Mouse (Mus musculus): ENCODE results near the gene Ttc24. TPM values are rescaled to one million over a fixed set of nuclear protein-coding genes. Genes with fewer than 3 reads are reported as not detected.

Ttc24 gene
- total RNA-seq (2015; ENCODE audit: low replicate concordance) (not detected in 2 replicates), total RNA-seq (2017; ENCODE audit: low replicate concordance) (not detected in 2 replicates)

DNA sequence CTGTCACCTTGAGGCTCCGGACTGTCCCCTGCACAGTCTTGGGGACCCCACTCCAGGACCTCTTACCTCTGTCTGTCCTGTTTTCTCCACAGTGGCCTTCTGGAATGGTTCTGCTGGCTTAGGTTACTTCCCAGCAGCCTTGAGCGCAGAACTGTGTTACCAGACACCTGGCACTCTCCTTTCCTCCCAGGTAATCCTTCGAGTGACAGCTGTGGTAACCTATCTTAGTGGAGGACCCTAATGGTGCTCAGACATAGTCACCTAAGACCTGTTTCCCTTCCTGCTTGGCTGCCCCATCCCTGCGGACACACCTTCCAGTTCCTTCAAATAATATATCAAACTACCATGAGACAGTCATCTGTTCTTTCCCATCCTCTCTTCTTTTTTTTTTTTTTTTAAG, at the start of gene Ttc24:
Gene Ttc24 (minus strand): TSS at position 101 of the 400 bp plus-strand sequence.
- no peak for ATAC-seq (replicated peaks; ENCODE audit: low FRiP score, poor library complexity, severe bottlenecking)

DNA sequence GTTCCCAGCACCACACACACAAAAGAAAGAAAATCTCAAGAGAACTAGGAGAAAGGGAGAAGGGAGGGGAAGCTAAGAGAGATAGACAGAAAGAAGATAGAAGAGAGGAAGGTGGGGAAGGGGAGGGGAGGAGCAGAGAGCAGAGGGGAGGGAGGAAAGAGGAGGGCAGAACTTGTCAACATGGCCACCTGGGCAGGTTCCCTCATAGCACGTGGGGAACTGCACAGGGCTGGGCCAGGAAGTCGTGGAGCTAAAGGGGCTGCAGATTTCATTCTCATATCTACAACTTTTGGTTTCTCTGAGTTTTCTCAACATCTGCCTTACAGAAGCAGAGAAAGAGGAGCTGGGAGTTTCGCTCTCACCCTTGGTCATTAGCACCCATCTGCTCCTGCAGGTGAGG, 49.5 kb upstream of the Ttc24 start:
- no peak for ATAC-seq (replicated peaks; ENCODE audit: low FRiP score, poor library complexity, severe bottlenecking)

DNA sequence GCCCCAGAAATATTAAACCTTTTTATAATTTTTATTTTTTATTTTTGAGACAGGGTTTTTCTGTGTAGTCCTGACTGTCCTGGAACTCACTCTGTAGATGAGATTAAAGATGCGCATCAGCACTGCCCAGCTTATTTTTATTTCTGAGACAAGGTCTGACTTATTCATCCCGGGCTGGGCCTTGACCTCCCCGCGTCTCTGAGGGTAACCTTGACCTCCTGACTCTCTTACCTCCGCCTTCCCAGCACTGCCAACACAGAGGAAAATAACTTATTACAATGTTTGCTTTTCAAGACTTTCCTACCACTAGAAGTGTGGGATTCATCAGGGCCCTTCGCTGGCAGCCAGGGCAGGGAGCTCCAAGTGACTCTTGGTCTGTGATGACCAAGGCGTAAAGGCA, 48.1 kb upstream of the Ttc24 start:
- ATAC-seq (replicated peaks; ENCODE audit: low FRiP score, poor library complexity, severe bottlenecking) = no peak

DNA sequence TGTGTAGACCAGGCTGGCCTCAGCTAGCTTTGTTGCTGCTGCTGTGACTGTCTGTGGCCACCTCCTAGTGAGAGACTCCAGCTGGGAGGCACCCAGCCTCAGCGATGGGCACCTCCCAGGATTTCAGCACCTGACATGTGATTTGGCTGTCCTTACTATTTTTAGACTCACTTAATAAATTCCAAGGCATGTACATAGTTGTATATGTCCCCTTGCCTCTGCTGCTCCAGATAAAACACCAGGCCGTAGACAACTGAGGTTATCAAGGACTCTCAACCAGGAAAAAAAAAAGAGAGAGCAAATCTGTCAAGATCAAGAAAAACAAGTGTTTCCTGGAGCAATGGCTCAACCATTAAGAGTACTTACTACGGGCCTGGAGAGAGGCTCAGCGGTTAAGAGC, 47.1 kb upstream of the Ttc24 start:
- ATAC-seq (replicated peaks; ENCODE audit: low FRiP score, poor library complexity, severe bottlenecking) = no peak

DNA sequence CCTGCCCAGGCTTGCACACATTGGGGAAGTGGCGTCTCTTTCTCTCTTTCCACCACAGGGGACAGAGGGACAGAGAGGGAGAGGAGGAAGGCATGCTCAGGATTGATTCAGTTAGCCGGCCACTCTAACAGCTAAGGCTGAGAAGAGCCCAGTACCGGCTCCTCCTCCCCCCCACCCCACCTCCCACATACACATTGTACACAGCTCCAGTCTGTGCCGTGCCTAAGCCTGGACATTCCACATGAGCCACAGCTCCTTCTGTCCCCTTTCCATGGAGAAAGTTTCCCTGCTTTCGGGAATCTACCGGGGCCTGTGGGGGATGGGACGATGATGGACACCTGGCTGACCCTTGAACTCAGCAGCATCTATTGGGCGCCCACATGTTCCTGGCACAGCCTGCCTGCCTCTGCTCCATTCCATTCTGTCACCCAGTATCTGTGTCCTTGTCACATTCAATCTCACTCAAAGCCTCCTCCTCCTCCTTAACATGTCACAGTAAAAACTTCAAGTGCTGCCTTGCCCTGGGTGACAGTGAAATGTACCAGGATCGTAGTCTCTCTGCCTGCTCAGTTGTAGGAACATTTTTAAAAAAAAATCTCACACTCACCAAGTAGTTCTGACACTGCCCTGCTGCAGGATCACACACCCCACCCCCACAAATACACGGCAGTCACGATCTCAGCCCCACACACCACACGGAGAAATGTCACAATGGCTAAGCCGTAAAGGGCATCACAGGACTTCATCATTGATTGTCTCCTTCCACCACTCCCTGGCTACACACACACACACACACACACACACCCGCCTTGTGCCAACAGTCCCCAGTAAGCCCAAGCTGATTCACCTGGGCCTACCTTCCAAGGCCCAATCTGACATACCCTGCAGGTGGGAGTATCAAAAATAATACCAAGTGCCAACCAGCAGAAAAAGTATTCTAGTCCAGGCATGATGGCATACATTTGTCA, 43.3 kb upstream of the Ttc24 start:
- ATAC-seq (replicated peaks; ENCODE audit: low FRiP score, poor library complexity, severe bottlenecking) = no peak

DNA sequence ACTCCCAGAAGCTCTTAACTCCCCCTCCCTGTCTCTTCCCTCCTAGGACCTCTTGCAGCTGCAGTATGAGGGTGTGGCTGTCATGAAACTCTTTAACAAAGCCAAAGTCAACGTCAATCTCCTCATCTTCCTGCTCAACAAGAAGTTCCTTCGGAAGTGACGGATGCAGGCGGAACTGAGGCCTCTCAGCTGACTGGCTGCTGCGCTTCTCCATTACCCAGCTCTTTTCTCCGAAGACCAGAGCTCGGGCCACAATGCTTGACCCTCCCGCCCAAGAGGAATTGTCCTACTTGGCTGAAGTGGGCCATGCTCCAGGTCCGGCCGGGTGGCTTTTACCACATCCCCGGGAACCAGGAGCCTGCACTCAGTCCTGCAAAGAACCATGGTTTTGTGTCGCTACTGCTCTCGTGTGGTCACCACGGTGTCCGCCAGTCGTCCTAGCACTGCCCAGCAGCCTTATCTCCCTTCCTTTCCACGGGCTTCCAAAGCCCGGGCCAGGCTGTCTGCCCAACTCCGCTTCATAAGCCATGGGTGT, 42.1 kb upstream of the Ttc24 start:
- no peak for ATAC-seq (replicated peaks; ENCODE audit: low FRiP score, poor library complexity, severe bottlenecking)

DNA sequence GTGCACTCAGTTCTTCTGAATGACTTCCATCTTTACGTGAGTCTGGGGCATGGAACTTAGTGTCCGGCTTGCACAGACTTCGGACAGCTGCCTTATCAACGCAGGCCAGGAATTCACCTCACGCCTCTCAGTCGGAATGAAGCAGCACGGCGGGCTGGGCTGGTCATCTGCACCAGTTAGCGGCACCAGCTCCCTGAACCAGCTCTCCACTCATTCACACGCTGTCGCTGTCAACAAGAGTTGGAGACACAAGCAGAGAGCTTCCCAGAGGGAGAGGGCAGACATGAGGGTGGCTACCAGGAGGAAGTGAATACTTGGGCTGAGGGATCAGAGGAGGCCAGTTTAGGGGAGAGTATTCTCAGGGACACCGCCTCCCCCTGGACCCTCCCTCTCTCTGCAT, 36.3 kb upstream of the Ttc24 start:
- no peak for ATAC-seq (replicated peaks; ENCODE audit: low FRiP score, poor library complexity, severe bottlenecking)

DNA sequence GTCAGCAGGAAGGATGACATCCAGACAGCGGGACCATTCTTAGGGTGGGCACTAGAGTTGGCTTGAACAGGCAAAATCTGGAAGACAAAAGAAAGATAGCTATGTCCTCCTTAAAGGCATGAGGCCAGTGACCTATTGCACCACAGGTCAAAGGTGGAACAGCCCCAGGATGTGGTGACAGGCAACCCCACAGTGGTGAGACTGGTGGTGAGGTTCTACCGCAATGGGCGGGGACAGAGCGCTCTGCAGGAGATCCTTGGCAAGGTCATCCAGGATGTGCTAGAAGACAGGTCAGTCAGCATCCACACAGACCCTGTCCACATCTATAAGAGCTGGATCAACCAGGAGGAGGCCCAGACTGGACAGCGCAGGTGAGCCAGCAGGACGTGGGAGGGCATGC, 31.0 kb upstream of the Ttc24 start:
- ATAC-seq (replicated peaks; ENCODE audit: low FRiP score, poor library complexity, severe bottlenecking) = no peak

DNA sequence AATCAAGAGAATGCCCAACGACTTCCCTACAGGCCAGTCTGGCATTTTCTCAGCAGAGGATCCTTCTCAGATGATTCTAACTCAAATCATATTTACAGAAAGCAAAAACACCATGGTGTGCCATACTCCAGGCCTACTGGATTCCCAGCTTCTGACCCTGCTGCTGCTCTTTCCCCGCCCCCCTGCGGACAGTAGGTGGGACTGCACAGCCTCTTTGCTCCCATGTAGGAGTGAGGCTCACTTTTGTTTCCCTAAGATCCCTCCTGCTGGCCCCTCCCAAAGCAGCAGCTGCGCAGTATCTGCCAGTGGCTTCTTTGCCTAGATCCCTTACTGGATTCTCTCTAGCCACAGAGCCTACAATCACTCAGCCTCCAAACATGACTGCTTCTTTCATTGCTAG, 28.0 kb upstream of the Ttc24 start:
- no peak for ATAC-seq (replicated peaks; ENCODE audit: low FRiP score, poor library complexity, severe bottlenecking)

DNA sequence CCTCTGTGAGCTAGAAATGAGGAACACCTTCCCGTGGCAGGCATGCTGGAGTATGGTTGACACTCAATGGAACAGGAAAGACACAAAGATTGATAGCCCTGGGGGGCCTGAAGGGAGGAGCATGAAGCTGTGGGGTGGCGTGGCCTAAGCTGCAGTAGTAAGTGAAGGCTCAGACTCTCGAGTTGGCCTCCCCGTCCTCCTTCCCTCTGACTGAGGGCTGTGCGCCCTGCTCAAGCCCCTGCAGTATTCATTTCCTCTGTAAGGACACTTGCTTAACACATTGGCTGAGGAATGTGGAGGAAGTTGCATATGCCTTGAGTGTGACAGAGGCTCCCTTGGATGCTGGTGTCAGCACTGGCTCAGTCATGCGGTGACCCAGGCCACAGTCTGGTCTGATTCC, 24.5 kb upstream of the Ttc24 start:
- ATAC-seq (replicated peaks; ENCODE audit: low FRiP score, poor library complexity, severe bottlenecking) = no peak

DNA sequence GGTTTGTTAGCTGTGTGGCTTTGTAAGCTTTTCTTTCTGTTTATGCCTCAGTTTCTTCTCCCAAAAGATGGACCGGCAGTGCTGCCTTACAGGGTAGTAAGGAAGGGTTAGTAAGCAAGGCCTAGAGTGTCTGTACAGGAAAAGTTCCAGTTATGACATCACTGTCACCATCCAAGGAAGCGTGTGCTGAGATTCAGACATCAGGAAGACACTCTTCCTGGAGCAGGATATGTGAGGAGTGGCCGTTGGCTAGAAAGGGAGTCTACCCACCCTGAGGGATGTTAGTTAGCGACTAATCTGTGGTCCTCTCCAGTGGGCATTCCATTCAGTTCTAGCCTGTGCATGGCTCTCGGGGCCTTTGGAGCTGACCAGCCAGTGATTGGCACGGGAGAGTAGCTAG, 24.1 kb upstream of the Ttc24 start:
- no peak for ATAC-seq (replicated peaks; ENCODE audit: low FRiP score, poor library complexity, severe bottlenecking)

DNA sequence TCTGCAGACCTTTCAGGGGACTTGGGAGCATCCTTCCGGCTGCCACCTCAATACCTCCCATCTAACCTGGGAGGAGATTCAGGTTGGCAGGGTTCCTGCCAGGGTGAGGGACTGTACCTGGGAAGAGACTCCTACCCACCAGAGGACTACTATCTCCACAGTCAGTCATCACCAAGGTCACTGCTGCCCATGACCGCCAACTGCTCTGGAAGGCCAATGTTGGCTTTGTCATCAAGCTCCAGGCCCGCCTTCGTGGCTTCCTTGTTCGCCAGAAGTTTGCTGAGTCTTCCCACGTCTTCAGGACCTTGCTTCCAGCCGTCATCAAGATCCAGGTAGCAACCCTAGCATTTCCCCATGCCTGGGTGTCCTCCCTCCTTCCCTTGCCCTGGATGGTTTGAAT, 23.6 kb upstream of the Ttc24 start:
- no peak for ATAC-seq (replicated peaks; ENCODE audit: low FRiP score, poor library complexity, severe bottlenecking)

DNA sequence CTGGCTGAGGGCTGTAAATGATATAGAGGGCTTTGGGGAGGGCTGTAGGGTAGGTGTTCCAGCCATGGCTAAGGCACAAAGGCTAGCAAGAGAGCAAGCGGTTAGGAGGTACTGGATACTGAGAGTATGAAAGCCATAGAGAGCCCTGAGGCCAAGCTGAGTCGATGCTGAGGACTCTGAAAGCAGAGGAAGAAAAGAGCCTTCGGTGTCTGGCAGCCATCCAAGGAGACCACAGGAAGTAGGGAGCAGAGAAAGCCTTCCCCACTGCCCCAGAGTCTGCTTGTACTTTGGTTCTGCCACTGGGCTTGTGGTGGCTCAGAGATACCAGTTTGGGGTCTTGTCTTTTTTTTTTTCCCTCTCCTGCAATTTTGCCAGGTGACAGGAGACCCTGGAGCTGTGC, 22.1 kb upstream of the Ttc24 start:
- no peak for ATAC-seq (replicated peaks; ENCODE audit: low FRiP score, poor library complexity, severe bottlenecking)

DNA sequence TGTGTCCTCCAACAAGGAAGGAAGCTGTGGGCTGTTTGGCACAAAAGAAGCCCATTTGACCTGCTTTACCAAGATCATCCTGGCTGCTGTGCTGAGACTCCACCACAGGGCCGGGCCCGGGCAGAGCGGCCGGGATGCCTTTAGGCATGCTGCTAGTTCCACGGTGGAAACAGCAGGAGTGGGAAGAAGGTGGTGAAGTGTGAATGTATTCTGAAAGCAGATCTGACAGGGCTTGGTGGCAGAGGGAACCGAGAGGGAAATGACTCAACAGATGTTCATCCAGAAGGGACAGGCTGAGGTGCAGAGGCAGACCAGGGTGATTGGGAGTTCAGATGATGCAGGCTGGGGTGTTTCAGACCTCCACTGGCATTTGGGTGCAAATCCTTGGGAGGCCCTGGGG, 19.6 kb upstream of the Ttc24 start:
- ATAC-seq (replicated peaks; ENCODE audit: low FRiP score, poor library complexity, severe bottlenecking) = no peak

DNA sequence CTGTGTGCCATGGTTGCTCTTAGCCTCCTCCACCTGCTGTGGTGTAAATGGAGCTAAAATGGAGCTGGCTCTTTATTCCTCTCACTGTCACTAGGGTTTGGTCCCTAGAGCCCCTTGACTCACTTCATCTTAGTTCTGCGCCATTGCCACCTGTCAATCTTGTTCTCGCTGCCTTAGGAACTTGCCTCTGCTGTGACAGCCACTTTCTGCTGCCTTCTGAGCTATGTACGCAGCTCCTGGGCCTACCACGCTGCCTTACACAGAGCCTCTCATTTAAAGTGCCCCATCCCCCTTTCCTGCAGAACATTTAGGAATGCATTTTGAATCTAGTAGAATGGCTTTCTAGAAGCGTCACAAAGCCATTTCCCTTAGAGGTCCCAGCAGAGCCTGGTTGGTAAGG, 16.0 kb upstream of the Ttc24 start:
- ATAC-seq (replicated peaks; ENCODE audit: low FRiP score, poor library complexity, severe bottlenecking) = no peak

DNA sequence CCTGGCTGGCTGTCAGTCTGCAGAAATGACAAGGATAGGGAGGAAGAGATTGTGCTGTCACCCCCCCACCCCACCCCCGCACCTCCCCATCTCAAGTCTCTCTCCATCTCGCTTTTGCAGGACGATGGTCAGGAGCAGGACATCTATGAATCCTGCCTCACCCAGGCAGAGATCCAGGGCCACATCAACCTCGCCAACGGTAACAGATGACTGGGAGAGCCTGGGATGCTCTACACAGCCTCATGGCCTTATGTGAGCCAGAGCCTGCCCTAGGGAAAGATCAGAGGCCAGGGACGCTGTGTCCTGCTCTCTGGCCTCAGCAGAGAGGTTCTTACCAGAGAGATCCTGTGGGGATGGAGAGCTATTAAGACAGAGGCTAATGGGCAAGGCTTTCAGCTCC, 12.5 kb upstream of the Ttc24 start:
- ATAC-seq (replicated peaks; ENCODE audit: low FRiP score, poor library complexity, severe bottlenecking) = no peak

DNA sequence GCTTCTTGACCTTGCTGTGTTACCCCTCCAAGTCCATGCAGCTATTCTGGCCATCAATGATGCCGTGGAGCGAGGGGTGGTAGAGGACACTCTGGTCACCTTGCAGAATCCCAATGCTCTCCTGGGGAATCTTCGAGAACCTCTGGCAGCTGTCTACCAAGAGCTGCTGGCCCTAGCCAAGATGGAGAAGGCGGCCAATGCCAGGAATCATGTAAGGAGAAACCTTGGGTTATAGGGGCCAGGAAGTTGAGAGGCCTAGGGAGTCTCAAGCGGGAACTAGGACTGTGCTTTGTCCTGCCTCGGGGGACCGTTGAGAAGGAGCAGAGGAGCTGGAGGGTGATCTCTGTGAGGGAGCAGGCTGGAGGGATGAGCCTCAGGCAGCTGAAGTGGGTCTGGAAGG, 12.0 kb upstream of the Ttc24 start:
- no peak for ATAC-seq (replicated peaks; ENCODE audit: low FRiP score, poor library complexity, severe bottlenecking)

DNA sequence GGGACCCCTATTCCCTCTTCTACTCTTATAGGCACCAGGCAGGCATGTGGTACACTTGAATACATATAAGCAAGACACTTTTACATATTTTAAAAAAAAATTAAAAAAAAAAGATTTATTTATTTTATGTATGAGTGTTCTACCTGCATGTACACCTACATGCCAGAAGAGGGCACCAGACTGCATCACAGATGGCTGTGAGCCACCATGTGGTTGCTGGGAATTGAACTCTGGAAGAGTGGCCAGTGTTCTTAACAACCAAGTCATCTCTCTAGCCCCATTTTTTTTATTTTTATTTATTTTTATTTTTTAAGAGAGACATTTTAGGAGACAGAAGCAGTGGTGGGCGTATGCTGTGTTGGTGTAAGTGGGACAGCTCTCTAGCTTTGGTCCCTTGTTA, 9.6 kb upstream of the Ttc24 start:
- no peak for ATAC-seq (replicated peaks; ENCODE audit: low FRiP score, poor library complexity, severe bottlenecking)

DNA sequence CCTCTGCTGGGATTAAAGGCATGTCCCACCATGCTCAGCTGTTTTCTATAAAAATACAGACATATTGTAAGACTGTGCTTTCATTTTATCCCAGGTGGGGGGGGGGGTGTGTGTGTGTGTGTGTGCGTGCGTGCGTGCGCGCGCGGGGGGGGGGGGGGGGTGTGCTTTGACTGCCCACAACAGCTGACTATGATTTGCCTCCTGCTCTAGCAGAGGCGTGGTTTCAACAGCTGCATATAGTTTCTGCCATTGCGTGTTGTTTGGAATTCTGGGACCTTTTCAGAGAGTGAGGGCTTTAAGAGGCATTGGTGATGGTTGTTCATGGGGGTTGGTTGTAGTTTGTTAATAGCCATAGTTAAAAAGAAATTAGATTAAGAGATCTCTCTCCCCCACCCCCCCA, 7.4 kb upstream of the Ttc24 start:
- no peak for ATAC-seq (replicated peaks; ENCODE audit: low FRiP score, poor library complexity, severe bottlenecking)

DNA sequence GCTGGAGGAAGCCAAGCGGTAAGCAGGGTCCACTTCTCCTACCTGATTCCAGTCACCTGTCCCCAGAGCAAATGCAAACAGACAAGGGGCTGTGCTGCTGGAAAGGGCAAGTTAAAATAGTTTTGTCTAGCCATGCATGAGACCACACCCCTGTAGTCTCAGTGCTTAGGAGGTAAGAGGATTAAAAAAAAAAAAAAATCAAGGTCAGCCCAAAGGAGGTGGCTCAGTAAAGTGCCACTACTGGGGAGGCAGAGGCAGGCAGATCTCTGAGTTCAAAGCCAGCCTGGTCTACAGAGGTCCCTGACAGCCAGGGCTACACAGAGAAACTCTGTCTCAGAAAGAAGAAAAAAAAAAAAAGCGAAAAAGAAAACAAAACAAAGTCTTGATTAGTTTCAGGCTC, 5.9 kb upstream of the Ttc24 start:
- no peak for ATAC-seq (replicated peaks; ENCODE audit: low FRiP score, poor library complexity, severe bottlenecking)

DNA sequence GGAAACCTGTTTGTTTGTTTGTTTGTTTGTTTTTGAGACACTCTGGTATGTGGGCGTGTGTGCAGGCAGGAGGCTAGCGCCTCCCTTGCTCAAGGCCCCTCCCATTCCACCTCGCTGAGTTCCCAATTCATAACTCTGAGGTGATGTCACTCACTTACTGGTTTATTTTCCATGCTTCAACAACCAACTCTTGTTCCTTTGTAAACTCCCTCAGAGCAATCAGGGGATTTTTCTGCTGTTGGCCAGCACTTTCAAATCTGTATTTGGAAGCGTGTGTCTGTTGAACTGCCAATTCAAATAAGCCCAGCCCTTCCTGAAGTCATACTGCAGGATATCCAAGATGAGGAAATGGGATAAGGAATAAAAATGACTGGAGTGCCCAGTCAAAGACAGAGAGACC, 4.6 kb upstream of the Ttc24 start:
- ATAC-seq (replicated peaks; ENCODE audit: low FRiP score, poor library complexity, severe bottlenecking) = peak; percentile 91

DNA sequence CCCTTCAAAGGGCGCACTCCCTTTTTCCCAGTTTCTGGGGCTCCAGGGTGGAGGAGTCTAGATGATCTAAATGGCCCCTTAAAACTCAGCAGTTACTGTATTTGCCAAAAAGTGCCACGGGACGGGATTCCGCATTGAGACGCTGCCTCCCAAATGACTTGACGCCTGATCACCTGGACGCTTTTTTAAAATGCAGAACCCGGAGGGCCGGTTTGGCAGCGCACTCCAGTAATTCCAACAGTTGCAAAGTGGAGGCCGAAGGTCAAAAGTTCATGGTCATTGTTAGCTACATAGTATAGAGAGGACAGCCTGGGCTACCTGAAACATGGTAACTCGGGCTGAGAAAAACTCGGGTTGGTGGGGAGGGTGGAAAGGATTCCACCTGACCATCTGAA, 4.1 kb upstream of the Ttc24 start:
- ATAC-seq (replicated peaks; ENCODE audit: low FRiP score, poor library complexity, severe bottlenecking) = peak; percentile 23

All from erythroblast, adult 5-6 weeks (primary cell).